Mouse (Mus musculus): ENCODE data around the gene Mdm4.

DNA sequence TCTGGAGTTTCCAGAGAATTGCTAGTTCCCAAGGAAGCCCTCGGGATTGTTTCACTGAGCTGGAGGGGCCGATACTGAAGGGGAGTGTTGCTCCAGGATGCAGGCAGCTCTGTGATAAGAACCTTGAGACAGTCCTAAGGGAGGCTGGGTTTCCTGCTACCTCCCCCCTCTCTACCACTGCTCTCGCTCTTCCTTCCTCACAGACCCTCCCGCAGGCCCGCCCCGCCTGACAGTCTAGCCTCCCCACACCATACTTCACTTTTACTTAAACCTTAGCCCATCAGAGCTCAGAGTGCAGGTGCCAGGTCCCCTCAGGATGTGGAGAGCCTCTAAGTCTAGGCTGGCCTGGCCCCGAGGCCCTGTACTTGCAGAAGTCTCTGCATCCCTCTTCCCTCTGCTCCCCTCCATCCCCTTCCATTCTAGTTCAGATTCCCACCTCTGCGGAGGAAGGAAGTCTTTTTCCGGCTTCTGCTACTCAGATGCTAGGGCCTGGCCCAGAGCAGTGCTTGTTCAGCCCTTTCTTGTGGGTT lies 43.0 kb upstream of the Mdm4 start:
- TF ChIP-seq CTCF (IDR thresholded peaks at IDR 0.05; ENCODE audit: insufficient read depth, low read length), result no peak
- TF ChIP-seq POLR2A (IDR thresholded peaks at IDR 0.05; ENCODE audit: borderline replicate concordance, extremely low read depth, low read depth, low read length), result no peak

All from lung, adult 2 months (tissue).